ENCODE assay signal across 24 mouse cellular contexts in the genomic region with DNA sequence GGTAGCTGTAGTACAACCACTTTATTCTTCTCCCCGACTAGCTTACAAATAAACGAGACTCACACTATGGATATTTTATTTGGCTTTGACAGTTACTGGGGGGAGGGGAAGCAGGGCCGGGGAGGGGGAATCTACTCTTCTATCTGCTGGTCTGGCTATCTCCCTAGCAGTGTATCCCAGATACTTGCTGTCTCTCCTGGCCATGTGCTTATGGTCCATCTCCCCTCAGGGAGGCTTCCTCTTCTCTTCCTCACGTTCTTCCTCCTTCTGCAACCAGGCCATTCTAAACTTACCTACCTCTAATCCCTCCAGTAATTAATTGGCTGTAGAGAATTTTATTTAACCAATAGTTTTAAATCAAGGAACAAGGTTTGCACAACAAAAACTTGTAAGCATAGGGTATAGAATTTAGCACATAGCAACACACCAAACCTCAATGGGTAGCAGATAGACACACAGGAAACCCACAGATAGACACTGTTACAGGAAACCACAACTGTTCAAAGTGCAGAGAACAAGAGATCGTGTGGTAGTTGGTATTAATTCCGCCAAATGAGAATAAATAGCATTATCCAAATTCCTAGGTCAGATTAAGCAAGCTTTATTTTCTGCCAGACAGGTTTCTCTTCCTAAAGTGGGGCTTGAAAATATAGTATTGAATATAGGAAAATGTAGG.
DNase-seq lines count a peak whose midpoint lies in the region; TF ChIP-seq lines count a peak whose summit lies in the region.
"Had no signal": no experiment of that assay in that cellular context is flagged by ENCODE, and none has a peak within 500 bp of the region (broad histone marks: within the 10 kb centered on the region; RNA-seq: fewer than 3 reads in every experiment).

No protein-coding gene starts in this region.

- no peak for TF ChIP-seq CTCF in MEL (IDR thresholded peaks at IDR 0.05 in 2 of 3, conservative IDR thresholded peaks at IDR 0.05 in 1 of 3; ENCODE audit: control insufficient read depth in 1 of 3, insufficient read depth in 1 of 3, low read depth in 2 of 3, low read length in 3 of 3, poor library complexity in 1 of 3, severe bottlenecking in 1 of 3)

- no peak for TF ChIP-seq RAD21 in MEL (IDR thresholded peaks at IDR 0.05; ENCODE audit: low read depth, low read length)

- TF ChIP-seq POLR2A in MEL (IDR thresholded peaks at IDR 0.05; ENCODE audit: control insufficient read depth in 1 of 2, insufficient read depth in 1 of 2, low read depth in 1 of 2, low read length in 2 of 2, poor library complexity in 1 of 2) = no peak

- peaks cover 3 to 5% of the 10 kb centered on the region in 2 experiments; a peak in 1 of 4 replicates for H3K4me1 ChIP-seq in MEL (ENCODE audit: control insufficient read depth in 1 of 2, insufficient read depth in 2 of 2, low read length in 2 of 2)
- H3K4me1 ChIP-seq: embryonic facial prominence, embryonic 15.5 days; hindbrain, embryonic 10.5 days; kidney, embryonic 15.5 days; limb, embryonic 13.5 days; midbrain, embryonic 10.5 days had no signal

- intact Hi-C loops in heart, postnatal 10 days (cut with DNase I) = no loop called here
- intact Hi-C loops in left cerebral cortex, postnatal 25 days (cut with DNase I) = no loop called here

- H3K9me3 ChIP-seq in MEL (replicated peaks; ENCODE audit: insufficient read depth, low read length) = no peaks in the 10 kb centered on the region
- H3K9me3 ChIP-seq: embryonic facial prominence, embryonic 15.5 days; G1E; hindbrain, embryonic 10.5 days; kidney, embryonic 15.5 days; limb, embryonic 13.5 days; midbrain, embryonic 10.5 days had no signal

- no peaks in the 10 kb centered on the region for H3K79me2 ChIP-seq in MEL (ENCODE audit: control insufficient read depth, insufficient read depth, low read length, poor library complexity)

- H3K4me3 ChIP-seq in MEL (ENCODE audit: control insufficient read depth in 1 of 2, insufficient read depth in 1 of 2, low read depth in 2 of 2, low read length in 2 of 2) = no peak overlapping the region
- H3K4me3 ChIP-seq: embryonic facial prominence, embryonic 15.5 days; hindbrain, embryonic 10.5 days; kidney, embryonic 15.5 days; limb, embryonic 13.5 days; midbrain, embryonic 10.5 days; myocyte had no signal

- peak; percentile 35 for DNase-seq in heart, adult 11 months
- no peak for DNase-seq in heart, postnatal 10 days
- DNase-seq in MEL (ENCODE audit: low read depth, low spot score) = peak; percentile 48
- DNase-seq in induced T-regulatory cell, adult 2 months (ENCODE audit: low read depth) = peak; percentile 57
- peak; percentile 56 for DNase-seq in naive thymus-derived CD4-positive, alpha-beta T cell, adult 2 months (ENCODE audit: low read depth)
- no peak for DNase-seq in right cerebral cortex, postnatal 14 days
- DNase-seq in left cerebral cortex, postnatal 25 days (ENCODE audit: low spot score in 2 of 2) = no peak
- DNase-seq: adrenal gland, postnatal 25 days; cerebellum, adult 8-10 months; kidney, adult 11 months; kidney, postnatal 36 days; layer of hippocampus, postnatal 36 days; lung, embryonic 14.5 days; spleen, adult 18-20 months; thymus, postnatal 36 days had no signal

- peaks cover 0 to 9% of the 10 kb centered on the region in 2 experiments; a peak in 2 of 4 replicates for H3K36me3 ChIP-seq in MEL (ENCODE audit: control insufficient read depth in 1 of 2, insufficient read depth in 2 of 2, low read length in 2 of 2)
- H3K36me3 ChIP-seq: embryonic facial prominence, embryonic 15.5 days; G1E; hindbrain, embryonic 10.5 days; kidney, embryonic 15.5 days; limb, embryonic 13.5 days; midbrain, embryonic 10.5 days had no signal

- H3K27me3 ChIP-seq in MEL (ENCODE audit: control insufficient read depth in 1 of 2, insufficient read depth in 2 of 2, low read length in 2 of 2) = no peaks in the 10 kb centered on the region
- H3K27me3 ChIP-seq: CH12.LX; embryonic facial prominence, embryonic 15.5 days; kidney, embryonic 15.5 days; limb, embryonic 13.5 days had no signal

- TF ChIP-seq EP300 in MEL (IDR thresholded peaks at IDR 0.05; ENCODE audit: low read depth in 1 of 2, low read length in 2 of 2) = peak in 1 of 2 experiments; percentile 42; a peak in 1 of 4 replicates

- H3K9ac ChIP-seq in MEL (ENCODE audit: control insufficient read depth, low read depth, low read length, poor library complexity, severe bottlenecking) = no peak overlapping the region
- H3K9ac ChIP-seq: embryonic facial prominence, embryonic 15.5 days; kidney, embryonic 15.5 days; limb, embryonic 13.5 days; liver, embryonic 14.5 days; lung, embryonic 14.5 days had no signal

- no peak overlapping the region; the same call in 1 of the 2 replicates for H3K27ac ChIP-seq in MEL (ENCODE audit: control insufficient read depth, low read depth, low read length)
- H3K27ac ChIP-seq: embryonic facial prominence, embryonic 15.5 days; hindbrain, embryonic 10.5 days; kidney, embryonic 15.5 days; limb, embryonic 13.5 days; liver, embryonic 14.5 days; midbrain, embryonic 10.5 days had no signal

TF ChIP-seq in MEL, 35 proteins besides CTCF, POLR2A, EP300 and RAD21:
- no peak for TF ChIP-seq CHD2 (IDR thresholded peaks at IDR 0.05; ENCODE audit: low read length)
- TF ChIP-seq GATA1 (IDR thresholded peaks at IDR 0.05; ENCODE audit: low read depth, low read length) = 0 out of 2 replicates have a peak, but pooled peaks have one; percentile 20
- TF ChIP-seq MAX (IDR thresholded peaks at IDR 0.05; ENCODE audit: low read length) = peak; percentile 48; the same call in 1 of the 2 replicates
- peak; percentile 48 for TF ChIP-seq RCOR1 (IDR thresholded peaks at IDR 0.05; ENCODE audit: low read depth, low read length)
TF ChIP-seq in MEL: peak in this region for 3.

Comparison
In these comparisons a context has a peak if more than half of its experiments do, and no peak if none do; other contexts are left out.
1. DNase-seq: peak in heart, adult 11 months (single experiment), MEL (single experiment), induced T-regulatory cell, adult 2 months (single experiment) and naive thymus-derived CD4-positive, alpha-beta T cell, adult 2 months (single experiment); none in heart, postnatal 10 days (0 of 2), right cerebral cortex, postnatal 14 days (single experiment) and left cerebral cortex, postnatal 25 days (0 of 2).